Mouse (Mus musculus): ENCODE results near the gene Hs3st3a1.

- TF ChIP-seq CTCF (IDR thresholded peaks at IDR 0.05; ENCODE audit: borderline replicate concordance, insufficient read depth, low read length), result no peak
- TF ChIP-seq POLR2A (IDR thresholded peaks at IDR 0.05; ENCODE audit: low read depth, low read length), result no peak
These were observed 3.8 kb downstream of the Hs3st3a1 start for GRCm38 (mm10) chr11:64438909-64439308.
